Mouse (Mus musculus): Measurements from ENCODE around the gene Abi1.
"Not testable (repeated sequence)": the region's sequence is repeated elsewhere in the genome, so short reads cannot be mapped to it uniquely, and the experiment has no call there.

Abi1 gene

DNA sequence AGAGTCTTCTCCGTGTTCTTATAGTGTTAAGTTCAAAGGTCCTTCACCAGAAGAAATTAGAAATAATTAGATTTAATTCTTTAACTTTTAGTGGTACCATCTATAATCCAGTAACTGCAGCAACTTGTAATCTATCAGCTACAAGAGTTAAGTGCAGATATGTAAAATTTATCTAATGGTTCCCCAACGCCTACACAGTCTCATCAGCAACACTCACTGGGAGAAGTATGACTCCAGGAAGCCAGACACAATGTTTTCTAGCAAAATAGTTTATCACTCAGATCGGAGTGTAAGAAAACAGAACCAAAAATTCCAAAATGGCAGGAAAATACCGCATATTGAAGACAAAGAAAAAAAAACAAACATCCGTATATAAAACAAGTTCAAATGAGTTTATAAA lies 84.1 kb downstream of the Abi1 start:
- DNase-seq = no peak

DNA sequence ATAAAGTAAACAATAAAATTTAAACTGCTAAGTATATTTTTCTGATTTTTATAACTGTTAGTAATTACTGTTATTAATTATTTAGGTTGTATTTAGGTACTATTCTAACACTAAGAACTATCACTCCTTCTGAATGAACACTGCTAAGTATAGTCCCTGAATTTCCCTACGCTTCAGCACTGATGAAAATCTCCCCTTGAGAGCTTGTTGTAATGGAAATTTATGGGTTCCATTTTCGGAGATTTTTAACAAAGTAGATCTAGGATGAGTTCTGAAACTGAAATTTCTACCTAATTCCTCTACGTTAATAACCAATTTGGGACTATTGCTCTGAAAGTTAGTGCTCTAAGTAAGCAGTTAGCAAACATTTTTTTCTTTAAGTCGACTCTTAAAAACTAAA lies 85.8 kb downstream of the Abi1 start:
- no peak for DNase-seq

DNA sequence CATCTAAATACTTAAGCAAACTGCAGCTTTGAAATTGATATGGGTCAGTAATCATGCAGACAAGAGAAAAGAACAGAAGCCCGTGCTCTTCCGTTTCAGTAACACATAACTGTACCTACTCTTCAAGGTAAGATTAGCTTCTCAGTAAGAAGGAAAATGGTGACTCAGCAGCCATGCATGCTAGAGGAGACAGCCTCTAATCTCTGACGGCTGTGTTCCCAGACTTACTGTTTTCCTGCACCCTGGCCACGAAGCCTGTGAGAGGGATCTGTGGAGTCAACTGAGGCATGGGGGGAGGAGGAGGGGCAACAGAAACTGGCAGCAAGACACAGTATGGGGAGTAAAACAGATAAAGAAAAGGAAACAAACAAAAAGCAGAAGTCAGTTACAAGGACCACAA lies 90.1 kb downstream of the Abi1 start:
- no peak for DNase-seq

DNA sequence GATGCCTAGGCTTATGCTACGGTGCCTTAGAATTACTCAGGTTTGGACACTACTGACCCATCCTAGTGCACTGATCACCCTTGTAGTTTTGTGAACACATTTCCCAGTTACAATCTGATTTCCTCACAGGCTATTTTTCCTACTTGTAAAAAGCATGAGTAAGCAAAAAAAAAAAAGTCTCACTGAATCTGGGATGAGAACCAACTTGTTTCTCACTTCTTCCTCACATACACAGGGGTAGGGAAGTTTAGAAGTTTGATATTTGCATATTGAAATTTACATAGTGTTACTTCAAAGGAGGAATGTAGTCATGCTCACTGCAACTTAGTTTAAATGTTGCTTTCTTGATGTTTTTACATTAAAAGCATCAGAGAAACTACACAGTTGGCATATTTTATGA lies 106.5 kb downstream of the Abi1 start:
- no peak for DNase-seq

DNA sequence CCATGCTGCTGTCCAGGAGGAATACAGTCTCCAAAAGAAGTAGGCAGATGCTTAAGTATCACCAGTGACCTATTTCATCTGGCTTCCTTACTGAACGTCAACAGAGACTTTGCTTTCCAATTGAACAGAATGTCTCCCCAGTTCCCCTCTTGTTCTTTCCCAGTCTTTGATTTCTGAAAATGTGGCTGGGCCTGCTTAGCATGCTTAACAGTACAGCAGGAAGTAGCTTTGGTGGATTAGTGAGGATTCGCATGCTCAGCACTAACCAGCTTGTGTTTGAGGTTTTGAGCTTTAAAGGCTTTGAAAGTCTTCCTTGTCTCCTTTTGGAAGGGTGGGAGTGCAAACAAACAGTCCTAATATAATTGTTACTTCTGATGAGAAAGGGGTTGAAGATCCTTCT lies 111.8 kb downstream of the Abi1 start:
- no peak for DNase-seq

DNA sequence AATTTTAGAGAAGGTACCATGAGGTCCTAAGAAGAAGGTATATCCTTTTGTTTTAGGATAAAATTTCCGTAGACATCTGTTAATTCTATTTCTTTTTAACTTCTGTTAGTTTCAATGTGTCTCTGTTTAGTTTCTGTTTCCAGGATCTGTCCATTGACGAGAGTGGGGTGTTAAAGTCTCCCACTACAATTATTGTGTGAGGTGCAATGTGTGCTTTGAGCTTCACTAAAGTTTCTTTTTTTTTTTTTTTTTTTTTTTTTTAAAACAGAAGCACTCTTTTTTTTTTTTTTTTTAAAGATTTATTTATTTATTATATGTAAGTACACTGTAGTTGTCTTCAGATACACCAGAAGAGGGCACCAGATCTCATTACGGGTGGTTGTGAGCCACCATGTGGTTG lies 114.1 kb downstream of the Abi1 start:
- DNase-seq = not testable (repeated sequence)

DNA sequence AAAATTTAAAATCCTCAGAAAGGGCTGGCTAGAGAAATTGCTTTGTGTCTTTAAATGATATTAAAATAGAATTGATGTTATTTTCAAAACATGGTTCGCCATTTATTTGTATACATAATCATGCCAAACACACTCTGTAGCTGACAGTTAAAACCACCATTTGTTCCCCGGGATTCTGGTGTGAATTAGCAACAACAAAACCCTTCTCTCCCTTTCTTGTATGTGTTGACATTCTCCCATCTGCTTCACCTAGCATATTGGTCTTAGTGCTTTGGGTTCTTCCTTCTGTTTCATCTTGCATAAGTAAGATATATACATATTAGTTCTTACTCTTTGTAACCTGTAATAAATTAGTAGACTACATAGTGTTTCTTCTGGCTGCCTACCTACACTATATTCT lies 121.4 kb downstream of the Abi1 start:
- DNase-seq = no peak

DNA sequence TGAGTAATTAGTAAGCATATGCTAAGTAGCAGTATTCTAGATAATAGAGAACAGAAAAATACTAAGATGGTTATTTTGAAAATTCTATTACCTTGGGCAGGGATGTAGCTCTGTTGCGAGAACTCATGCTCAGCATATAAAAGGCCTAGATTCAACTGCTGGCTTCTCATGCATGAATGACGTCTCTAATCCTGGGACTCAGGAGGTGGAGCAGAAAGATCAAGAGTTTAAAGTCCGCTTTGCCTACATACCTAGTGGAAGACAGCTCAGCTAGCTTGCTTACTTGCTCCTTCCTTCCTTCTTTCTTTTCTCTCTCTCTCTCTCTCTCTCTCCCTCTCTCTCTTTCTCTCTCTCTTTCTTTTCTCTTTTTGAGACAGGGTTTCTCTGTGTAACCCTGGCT lies 125.6 kb downstream of the Abi1 start:
- no peak for DNase-seq

DNA sequence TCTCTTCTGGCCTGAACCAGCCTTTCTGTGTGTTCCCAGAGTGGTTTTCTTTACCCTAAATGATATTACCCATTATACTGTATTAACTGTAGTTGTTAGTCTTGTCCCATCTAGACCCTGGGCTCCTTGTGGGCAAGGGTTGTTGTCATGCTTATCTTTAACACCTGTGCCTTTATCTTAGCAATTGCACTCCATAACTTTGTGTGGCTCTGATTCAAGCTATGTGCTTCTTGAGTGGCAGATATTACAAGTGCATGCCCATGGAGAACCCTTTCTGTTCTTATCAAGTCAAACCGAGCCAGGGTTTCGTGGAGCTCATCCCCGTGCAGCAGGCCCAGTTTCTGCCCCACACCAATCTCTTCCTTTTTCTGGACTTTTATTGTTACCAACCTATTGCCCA lies 136.1 kb downstream of the Abi1 start:
- no peak for DNase-seq

DNA sequence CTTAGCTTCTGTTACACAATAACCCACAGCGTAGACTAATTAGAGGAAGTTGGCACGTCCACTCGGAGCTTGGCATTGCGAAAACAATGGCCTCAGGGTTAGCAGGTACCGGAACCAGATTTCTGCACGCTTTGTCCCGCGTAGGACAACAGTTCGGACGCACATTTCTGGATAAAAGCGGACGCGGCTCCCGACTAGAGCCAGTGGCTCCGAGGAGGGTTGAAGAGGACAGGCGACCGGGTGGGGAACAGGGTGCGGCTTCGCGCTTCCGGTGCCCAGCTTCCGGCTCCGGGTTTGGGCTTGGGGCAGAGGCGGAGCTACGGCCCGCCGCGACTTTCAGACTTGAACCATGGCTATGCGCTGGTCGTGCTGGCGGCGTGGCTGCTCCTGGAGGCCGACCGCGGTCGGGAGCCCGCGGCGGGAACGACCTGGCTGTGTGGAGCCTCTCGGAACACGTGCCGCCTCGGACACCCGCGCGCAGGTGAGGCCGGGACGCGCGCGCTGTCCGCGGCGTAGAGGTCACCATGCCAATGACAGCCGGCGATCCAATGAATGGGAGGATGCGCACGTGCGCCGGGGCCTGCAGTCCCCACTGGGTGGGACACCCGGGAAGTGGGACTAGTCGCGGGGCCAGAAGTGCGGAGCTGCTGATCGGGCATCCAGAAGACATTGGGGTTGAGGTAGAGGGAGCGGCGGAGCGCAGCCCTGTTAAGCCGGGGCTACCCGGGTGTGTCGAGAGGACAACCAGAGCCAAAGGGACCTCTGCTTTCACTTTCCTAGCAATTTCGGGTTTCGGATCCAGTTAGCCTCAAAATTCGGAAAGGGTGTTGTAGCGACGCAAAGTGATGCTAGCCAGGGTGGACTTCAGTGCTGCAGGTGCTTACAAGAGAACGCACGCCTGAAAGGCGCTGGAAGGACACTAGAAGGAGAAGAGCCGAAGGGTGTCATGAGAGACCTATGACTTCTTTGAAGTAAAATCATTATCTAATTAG lies 144.5 kb downstream of the Abi1 start, which contains the start of gene Pdss1:
TSS of gene Pdss1 (plus strand) at position 241 of the 992 bp plus-strand sequence.
- DNase-seq = peak; percentile 94 to 96

DNA sequence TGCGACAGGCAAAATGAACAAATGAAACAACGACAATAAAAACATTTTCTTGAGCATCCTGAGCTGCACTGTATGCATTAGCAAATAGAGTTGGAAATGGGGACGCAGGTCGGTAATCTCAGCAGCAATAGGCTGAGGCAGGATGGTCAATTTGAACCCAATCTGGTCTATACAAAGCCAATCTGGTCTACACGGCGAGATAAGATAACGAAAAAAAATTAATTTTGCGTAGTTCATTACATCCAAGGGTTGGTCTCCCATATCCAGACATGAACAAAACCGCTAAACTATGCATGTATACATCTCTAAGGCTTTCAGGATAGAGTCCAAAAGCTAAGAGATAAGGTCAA lies 145.1 kb downstream of the Abi1 start:
- DNase-seq = no peak
